Mouse (Mus musculus) MEL-GATA-1-ER (cell line): Measurements from ENCODE around the gene Hcst.
A peak's percentile ranks its signal among the peaks of the same experiment; 100 is the strongest.

ENCODE experiments used
- DNase-seq: peaks from one replicate; pipeline ENCODE4 v3.0.0-alpha.2; 2012; ENCODE audit warnings: low read depth; ENCODE audit errors: extremely low read depth

Hcst gene

GRCm38 (mm10) chr7:30434238-30434637 lies 14.6 kb upstream of the Hcst start:
- DNase-seq: no peak

- no peak for DNase-seq
Measured at GRCm38 (mm10) chr7:30431793-30432192, 12.1 kb upstream of the Hcst start.

- DNase-seq: no peak
Measured at GRCm38 (mm10) chr7:30430191-30430590, 10.5 kb upstream of the Hcst start.

- DNase-seq: no peak
Measured at GRCm38 (mm10) chr7:30429327-30429726, 9.7 kb upstream of the Hcst start.

GRCm38 (mm10) chr7:30423071-30423641 lies 3.5 kb upstream of the Hcst start:
- no peak for DNase-seq

GRCm38 (mm10) chr7:30422560-30422959 lies 2.9 kb upstream of the Hcst start:
- DNase-seq: no peak

- peak; percentile 68 for DNase-seq
Measured at GRCm38 (mm10) chr7:30421890-30422435, 2.3 kb upstream of the Hcst start.

- DNase-seq: peak; percentile 63
Measured at GRCm38 (mm10) chr7:30421175-30421889, 1.7 kb upstream of the Hcst start, which contains the start of gene Nfkbid. Gene Nfkbid (plus strand): TSS chr7:30421732.

- DNase-seq: no peak
Measured at GRCm38 (mm10) chr7:30420673-30421072, 1.0 kb upstream of the Hcst start.

- DNase-seq: no peak
Measured at GRCm38 (mm10) chr7:30417856-30418255, 1.8 kb downstream of the Hcst start.

GRCm38 (mm10) chr7:30413596-30413995 lies 6.1 kb downstream of the Hcst start, which contains the start of gene Tyrobp:
Gene Tyrobp (plus strand): TSS chr7:30413760.
- DNase-seq: no peak

- peak; percentile 70 for DNase-seq
Measured at GRCm38 (mm10) chr7:30412735-30413147, 6.9 kb downstream of the Hcst start.

GRCm38 (mm10) chr7:30411023-30411422 lies 8.6 kb downstream of the Hcst start:
- no peak for DNase-seq

GRCm38 (mm10) chr7:30409789-30410188 lies 9.9 kb downstream of the Hcst start:
- no peak for DNase-seq

- DNase-seq: no peak
Measured at GRCm38 (mm10) chr7:30408639-30409038, 11.0 kb downstream of the Hcst start.

GRCm38 (mm10) chr7:30402343-30402742 lies 17.3 kb downstream of the Hcst start:
- no peak for DNase-seq

GRCm38 (mm10) chr7:30399671-30400070 lies 20.0 kb downstream of the Hcst start:
- no peak for DNase-seq

GRCm38 (mm10) chr7:30394871-30395270 lies 24.8 kb downstream of the Hcst start:
- peak; percentile 32 for DNase-seq

GRCm38 (mm10) chr7:30394379-30394778 lies 25.3 kb downstream of the Hcst start:
- peak; percentile 86 for DNase-seq

- no peak for DNase-seq
Measured at GRCm38 (mm10) chr7:30393631-30394030, 26.0 kb downstream of the Hcst start.

- DNase-seq: no peak
Measured at GRCm38 (mm10) chr7:30392746-30393520, 26.7 kb downstream of the Hcst start.

GRCm38 (mm10) chr7:30384106-30384505 lies 35.5 kb downstream of the Hcst start:
- no peak for DNase-seq
